Mouse (Mus musculus) lung, postnatal 25 days (tissue): ENCODE results near the gene Rnf220.

Experiments
- DNase-seq: peaks from one replicate; pipeline ENCODE4 v3.0.0; 2022; ENCODE audit warnings: low spot score

Rnf220 gene

GRCm38 (mm10) chr4:117436995-117437660 lies 59.7 kb downstream of the Rnf220 start:
- no peak for DNase-seq

DNA sequence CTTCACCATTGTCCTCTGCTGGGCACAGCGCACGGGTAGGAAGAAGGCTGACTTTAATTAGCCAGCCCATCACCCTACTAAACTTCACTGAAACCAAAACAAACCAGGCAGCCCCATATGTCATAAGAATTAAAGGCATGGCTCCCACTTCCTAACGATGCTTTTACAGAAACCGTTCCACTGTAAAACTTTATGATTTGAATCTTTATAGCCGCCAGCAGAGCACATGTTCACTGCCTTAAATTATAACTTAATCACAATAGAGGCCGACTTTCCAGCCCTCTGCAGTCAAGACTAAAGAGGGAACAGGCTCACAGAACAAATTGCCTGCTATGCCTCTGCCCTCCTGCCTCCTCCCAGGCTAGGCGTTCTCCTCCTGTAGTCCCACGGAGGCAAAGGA lies 62.5 kb downstream of the Rnf220 start:
- no peak for DNase-seq

GRCm38 (mm10) chr4:117429604-117430003 lies 67.2 kb downstream of the Rnf220 start:
- DNase-seq = no peak

GRCm38 (mm10) chr4:117427540-117427939 lies 69.3 kb downstream of the Rnf220 start:
- no peak for DNase-seq

DNA sequence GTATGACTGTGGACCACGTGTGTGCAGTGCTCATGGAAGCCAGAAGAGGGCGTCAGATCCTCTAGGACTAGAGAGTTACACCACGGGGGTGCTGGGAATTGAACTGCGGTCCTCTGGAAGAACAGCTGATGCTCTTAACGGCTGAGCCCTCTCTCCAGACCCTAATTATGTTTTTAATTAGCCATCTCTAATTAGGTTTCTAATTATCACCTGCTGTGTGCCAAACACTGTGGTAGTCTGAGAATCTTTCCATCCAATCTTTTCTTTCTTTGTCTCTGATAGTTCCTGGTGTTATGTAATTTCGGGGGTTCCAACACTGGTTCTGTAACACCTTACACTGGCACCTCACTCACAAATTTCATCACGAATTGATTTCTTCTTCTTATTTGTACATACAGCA lies 75.8 kb downstream of the Rnf220 start:
- DNase-seq = no peak

GRCm38 (mm10) chr4:117416827-117417226 lies 80.0 kb downstream of the Rnf220 start:
- no peak for DNase-seq

GRCm38 (mm10) chr4:117410049-117410410 lies 86.8 kb downstream of the Rnf220 start:
- DNase-seq = no peak

GRCm38 (mm10) chr4:117409144-117410048 lies 87.5 kb downstream of the Rnf220 start:
- no peak for DNase-seq

- no peak for DNase-seq
Observed at GRCm38 (mm10) chr4:117407945-117408344, 88.9 kb downstream of the Rnf220 start.

DNA sequence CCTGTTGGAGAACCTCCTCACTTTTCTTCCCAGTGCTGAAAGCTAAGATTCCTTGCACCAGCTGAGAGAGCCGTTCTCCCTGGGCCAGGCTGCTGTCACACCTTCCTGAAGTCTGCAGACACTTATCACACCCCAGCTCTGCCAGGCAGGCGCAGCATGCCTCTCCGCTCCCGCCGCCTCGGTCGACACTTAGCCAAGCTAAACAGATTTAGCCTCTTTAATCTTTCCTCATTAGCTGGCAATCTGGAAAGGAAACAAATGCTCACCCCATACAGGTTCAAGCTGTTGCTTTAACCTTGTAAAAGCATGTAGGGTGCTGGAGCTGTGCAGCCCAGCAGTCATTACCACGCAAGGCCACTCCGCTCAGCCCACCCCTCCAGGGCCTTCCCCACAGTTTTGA lies 90.9 kb downstream of the Rnf220 start:
- DNase-seq = no peak

GRCm38 (mm10) chr4:117405211-117405610 lies 91.6 kb downstream of the Rnf220 start:
- no peak for DNase-seq

GRCm38 (mm10) chr4:117403411-117403810 lies 93.4 kb downstream of the Rnf220 start:
- no peak for DNase-seq

GRCm38 (mm10) chr4:117397128-117397527 lies 99.7 kb downstream of the Rnf220 start:
- DNase-seq = no peak

GRCm38 (mm10) chr4:117393027-117393426 lies 103.8 kb downstream of the Rnf220 start:
- no peak for DNase-seq

- DNase-seq = no peak
Observed at GRCm38 (mm10) chr4:117392391-117392790, 104.5 kb downstream of the Rnf220 start.

DNA sequence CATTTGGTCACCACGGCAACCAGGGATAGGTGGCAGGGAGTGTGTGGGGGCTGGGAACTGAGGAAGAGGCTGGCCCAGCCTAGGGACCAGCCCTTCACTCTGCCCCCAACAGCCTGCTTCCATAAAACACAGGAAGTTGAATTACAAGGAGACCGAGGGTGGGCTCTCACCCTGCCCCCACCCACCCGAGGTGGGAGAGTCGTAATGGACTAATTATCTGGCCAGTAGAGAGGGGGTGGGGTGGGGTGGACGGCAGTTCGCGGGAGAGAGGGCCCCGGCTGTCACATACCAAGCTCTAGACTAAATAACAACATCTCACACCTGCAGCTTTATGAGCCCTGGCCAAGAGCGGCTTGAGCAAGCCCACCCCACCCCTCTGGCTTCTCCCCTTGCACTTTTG lies 104.9 kb downstream of the Rnf220 start:
- DNase-seq = no peak

GRCm38 (mm10) chr4:117390850-117391795 lies 105.7 kb downstream of the Rnf220 start:
- no peak for DNase-seq

DNA sequence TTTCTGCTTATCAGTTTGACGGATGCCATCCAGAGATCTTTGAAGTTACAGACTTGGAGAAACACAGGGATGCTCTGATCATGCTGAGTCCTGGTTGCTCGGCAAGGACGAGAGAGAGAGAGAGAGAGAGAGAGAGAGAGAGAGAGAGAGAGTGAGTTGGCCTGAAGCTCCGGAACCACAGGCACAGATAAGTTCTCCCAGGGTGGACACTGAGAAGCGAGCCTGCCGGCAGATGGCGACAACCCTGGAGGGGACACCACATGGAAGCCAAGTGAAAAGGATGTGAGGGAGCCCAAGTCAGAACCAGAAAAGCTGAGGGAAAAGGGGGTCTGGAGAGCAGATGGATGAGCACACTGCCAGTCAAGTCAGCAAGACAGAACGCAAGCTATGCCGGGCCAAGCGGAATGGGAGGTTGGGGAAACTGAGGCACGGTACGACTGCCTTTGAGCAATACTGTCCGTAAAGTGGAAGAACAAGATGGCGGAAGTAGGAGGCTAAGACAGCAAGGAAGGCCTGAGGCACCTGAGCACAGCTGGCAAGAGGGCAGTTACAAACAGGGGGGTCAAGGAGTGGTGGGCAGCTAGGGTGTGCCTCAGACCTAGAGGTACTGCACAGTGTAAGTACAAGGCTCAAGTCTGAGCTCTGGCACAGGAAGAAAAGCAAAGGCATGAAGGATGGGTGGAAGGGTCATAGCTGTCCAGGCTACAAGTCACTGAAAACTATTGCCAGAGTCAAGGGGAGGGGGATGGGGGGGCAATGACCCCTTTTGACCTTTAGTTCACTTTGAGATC lies 107.4 kb downstream of the Rnf220 start:
- DNase-seq = no peak

GRCm38 (mm10) chr4:117385247-117385646 lies 111.6 kb downstream of the Rnf220 start:
- no peak for DNase-seq

- no peak for DNase-seq
Observed at GRCm38 (mm10) chr4:117381846-117382245, 115.0 kb downstream of the Rnf220 start.

GRCm38 (mm10) chr4:117380558-117380935 lies 116.3 kb downstream of the Rnf220 start:
- no peak for DNase-seq
